Mouse (Mus musculus) liver, embryonic 12.5 days (tissue): ENCODE measurements around the gene Fam209. TPM values are rescaled to one million over a fixed set of nuclear protein-coding genes. Genes with fewer than 3 reads are reported as not detected.

Experiments
- ATAC-seq: fragments of 200-750 bp; cut with Nextera tagmentation; 2 replicates; pipeline ENCODE4 v1.8.0; 2017; ENCODE audit warnings: moderate number of reproducible peaks, mild to moderate bottlenecking, moderate library complexity
- H3K27ac ChIP-seq: fragments of 300-500 bp; sonication (generic); 2 replicates; pipeline ENCODE4 v1.5.1; 2016; ENCODE audit warnings: mild to moderate bottlenecking
- H3K27me3 ChIP-seq: fragments of 300-500 bp; sonication (generic); replicated peaks from 2 replicates; pipeline ENCODE4 v1.6.1; 2016; ENCODE audit warnings: mild to moderate bottlenecking, moderate library complexity
- H3K36me3 ChIP-seq: fragments of 300-500 bp; sonication (generic); 2 replicates; pipeline ENCODE4 v1.6.1; 2016; ENCODE audit warnings: mild to moderate bottlenecking, moderate library complexity
- H3K4me1 ChIP-seq: fragments of 300-500 bp; sonication (generic); 2 replicates; pipeline ENCODE4 v1.6.1; 2016
- H3K4me2 ChIP-seq: fragments of 300-500 bp; sonication (generic); 2 replicates; pipeline ENCODE4 v1.6.1; 2016; ENCODE audit warnings: mild to moderate bottlenecking, moderate library complexity
- H3K4me3 ChIP-seq: fragments of 300-500 bp; sonication (generic); 2 replicates; pipeline ENCODE4 v1.5.1; 2016; ENCODE audit warnings: mild to moderate bottlenecking, moderate library complexity
- H3K9ac ChIP-seq: fragments of 300-500 bp; sonication (generic); 2 replicates; pipeline ENCODE4 v1.6.1; 2016; ENCODE audit warnings: mild to moderate bottlenecking, moderate library complexity
- H3K9me3 ChIP-seq: fragments of 300-500 bp; sonication (generic); replicated peaks from 2 replicates; pipeline ENCODE4 v1.6.1; 2016; ENCODE audit warnings: mild to moderate bottlenecking, moderate library complexity
- WGBS: fragments of 180-500 bp; shearing (Covaris S2); methylation state at CpG from one replicate; pipeline ENCODE4 v1.1.7; 2016; ENCODE audit not compliant: insufficient replicate concordance; 5-methylcytosine and 5-hydroxymethylcytosine counted together
- polyA plus RNA-seq: library from polyadenylated mRNA; unstranded; fragments of >200 nt; fragmentation: Nextera tagmentation; extraction: Ambion mirVana; gene quantifications from 2 replicates; pipeline ENCODE4 v1.2.1, GENCODE M21; 2016

The Fam209 gene
- 0.20 TPM in 1 of 2 replicates, not detected in the other for polyA plus RNA-seq

- Histone ChIP-seq H3K4me1 (no peaks in the 10 kb centered on the region), H3K27ac (no peak within 1 kb of the TSS), H3K4me2 (no peak within 1 kb of the TSS), H3K9me3 (no peaks in the 10 kb centered on the region), H3K27me3 (no peaks in the 10 kb centered on the region), H3K9ac (no peak within 1 kb of the TSS), H3K36me3 (peaks cover 27% of the 10 kb centered on the region), H3K4me3 (no peak within 1 kb of the TSS)
- no peak for ATAC-seq
- 82% methylated on average over 11 of the region's 11 CpGs for WGBS
These were observed at the start of gene Fam209 for GRCm38 (mm10) chr2:172472318-172472717. Fam209 (plus strand) TSS chr2:172472520.

- no peaks in the 10 kb centered on the region for H3K36me3 ChIP-seq
- ATAC-seq, result 0 out of 2 replicates have a peak, but pooled peaks have one; percentile 21
- no peaks in the 10 kb centered on the region for H3K27me3 ChIP-seq
- H3K4me1 ChIP-seq, result no peaks in the 10 kb centered on the region
- 33% methylated on average over 1 of the region's 1 CpGs for WGBS
- no peak overlapping the region for H3K4me3 ChIP-seq
- H3K9ac ChIP-seq, result no peak overlapping the region
- H3K27ac ChIP-seq, result no peak overlapping the region
- no peak overlapping the region for H3K4me2 ChIP-seq
- no peaks in the 10 kb centered on the region for H3K9me3 ChIP-seq
These were observed 41.7 kb upstream of the Fam209 start for GRCm38 (mm10) chr2:172430609-172431008.

DNA sequence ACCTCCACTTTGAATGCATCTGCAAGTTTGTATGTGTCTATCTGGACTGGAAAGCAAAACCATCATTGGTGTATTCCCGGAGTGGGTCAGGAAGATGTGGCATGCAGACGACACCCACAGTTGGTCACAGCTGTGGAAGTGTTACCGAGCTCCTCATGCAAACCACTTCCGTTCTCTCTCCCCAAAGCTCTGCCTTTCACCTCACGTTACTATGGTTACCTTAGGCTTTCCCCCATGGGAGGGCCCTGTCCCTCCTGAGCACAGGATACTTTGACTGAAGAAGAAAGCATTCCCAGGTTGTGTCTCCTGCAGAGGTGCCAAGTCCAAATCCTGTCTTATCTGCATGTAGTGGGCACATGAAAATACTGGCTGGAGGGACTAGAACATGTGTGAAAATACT is 38.6 kb upstream of the Fam209 start:
- WGBS, result 25% methylated on average over 5 of the region's 5 CpGs
- ATAC-seq, result no peak
- Histone ChIP-seq H3K9me3 (no peaks in the 10 kb centered on the region), H3K36me3 (no peaks in the 10 kb centered on the region), H3K9ac (no peak overlapping the region), H3K27ac (no peak overlapping the region), H3K27me3 (no peaks in the 10 kb centered on the region), H3K4me1 (no peaks in the 10 kb centered on the region), H3K4me2 (no peak overlapping the region), H3K4me3 (no peak overlapping the region)

DNA sequence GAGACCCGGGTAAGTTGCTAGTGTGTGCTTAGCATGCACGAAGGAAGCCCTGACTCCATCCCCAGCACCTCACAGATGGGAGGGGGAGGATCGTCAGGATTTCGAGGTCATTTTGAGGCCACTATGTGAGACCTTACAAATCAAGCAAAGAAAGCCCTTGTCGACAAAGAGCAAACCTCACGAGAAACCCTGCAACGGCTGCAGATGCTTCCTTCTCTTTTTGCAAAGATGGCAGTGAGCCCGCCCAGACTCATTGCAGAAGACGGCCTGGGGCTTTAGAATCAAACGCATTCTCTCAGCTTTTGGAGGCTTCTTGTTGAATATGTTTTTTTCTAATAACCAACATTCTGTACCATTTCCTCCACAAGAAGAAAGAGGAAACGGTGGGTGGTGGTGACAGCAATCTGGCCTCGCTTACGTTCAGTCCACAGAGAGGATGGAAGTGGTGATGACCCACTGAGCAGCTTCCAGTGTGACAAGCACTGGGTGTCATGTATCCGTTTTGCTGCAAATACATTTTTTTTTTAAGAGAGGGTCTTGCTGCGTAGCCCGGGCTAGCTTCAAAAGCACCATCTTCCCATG is 34.9 kb upstream of the Fam209 start:
- 39% methylated on average over 16 of the region's 16 CpGs for WGBS
- Histone ChIP-seq H3K9me3 (no peaks in the 10 kb centered on the region), H3K4me1 (peaks cover 26% of the 10 kb centered on the region), H3K4me3 (no peak overlapping the region), H3K27me3 (no peaks in the 10 kb centered on the region), H3K27ac (0 out of 2 replicates have a peak overlapping the region, but pooled peaks have one; percentile 45), H3K9ac (no peak overlapping the region), H3K4me2 (no peak overlapping the region), H3K36me3 (no peaks in the 10 kb centered on the region)
- no peak for ATAC-seq

GRCm38 (mm10) chr2:172439843-172440639 is 32.3 kb upstream of the Fam209 start, which contains the start of gene Rtf2:
Rtf2 (plus strand) TSS chr2:172440556.
- Histone ChIP-seq H3K4me2 (peak within 1 kb of the TSS; percentile 88), H3K9me3 (no peaks in the 10 kb centered on the region), H3K4me1 (peaks cover 34% of the 10 kb centered on the region), H3K27ac (peak within 1 kb of the TSS; percentile 86), H3K4me3 (peak within 1 kb of the TSS; percentile 93), H3K9ac (peak within 1 kb of the TSS; percentile 81), H3K27me3 (no peaks in the 10 kb centered on the region), H3K36me3 (peaks cover 10% of the 10 kb centered on the region)
- ATAC-seq, result peak; percentile 91
- 3% methylated on average over 35 of the region's 35 CpGs for WGBS

DNA sequence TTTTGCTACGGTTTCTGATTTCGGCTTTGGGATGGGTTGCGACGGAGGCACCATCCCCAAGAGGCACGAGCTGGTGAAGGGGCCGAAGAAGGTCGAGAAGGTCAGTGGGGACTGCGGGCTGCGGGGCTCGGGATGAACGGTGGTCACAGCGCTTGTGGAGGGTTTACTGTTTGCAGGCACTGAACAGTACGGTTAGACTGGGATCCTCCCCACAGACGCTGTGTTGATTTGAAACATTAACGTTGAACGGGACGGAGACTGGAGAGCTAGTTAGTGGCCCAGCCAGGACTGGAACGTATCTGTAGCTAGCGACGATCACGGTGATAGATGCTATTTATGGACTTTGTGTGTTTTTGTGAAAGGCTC is 31.7 kb upstream of the Fam209 start:
- peak overlapping the region; percentile 81 for H3K9ac ChIP-seq
- whole genome bisulfite sequencing, result 0% methylated on average over 21 of the region's 21 CpGs
- H3K27ac ChIP-seq, result peak overlapping the region; percentile 86
- ATAC-seq, result peak; percentile 59
- peak overlapping the region; percentile 88 for H3K4me2 ChIP-seq
- peaks cover 34% of the 10 kb centered on the region for H3K4me1 ChIP-seq
- H3K27me3 ChIP-seq, result no peaks in the 10 kb centered on the region
- peak overlapping the region; percentile 93 for H3K4me3 ChIP-seq
- peaks cover 16% of the 10 kb centered on the region for H3K36me3 ChIP-seq
- H3K9me3 ChIP-seq, result no peaks in the 10 kb centered on the region

DNA sequence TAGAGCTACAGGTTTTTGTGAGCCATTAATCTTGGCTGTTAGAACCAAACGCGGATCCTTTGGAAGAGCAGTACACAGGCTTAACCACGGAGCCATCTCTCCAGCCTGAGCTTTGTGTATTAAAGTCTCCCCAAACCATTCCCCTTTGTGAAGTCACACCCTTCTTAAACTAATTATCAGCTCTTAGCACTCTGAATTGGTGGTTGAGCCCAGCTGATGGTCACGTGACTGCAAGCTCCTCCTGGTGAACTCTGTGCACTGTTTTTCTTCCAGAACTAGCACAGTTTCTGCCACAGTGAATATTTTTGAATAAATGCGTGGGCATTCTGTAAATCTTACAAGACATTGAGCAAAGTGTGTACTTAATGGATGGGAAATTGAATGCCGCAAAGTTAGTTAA is 31.1 kb upstream of the Fam209 start:
- H3K27me3 ChIP-seq, result no peaks in the 10 kb centered on the region
- H3K9me3 ChIP-seq, result no peaks in the 10 kb centered on the region
- H3K9ac ChIP-seq, result peak overlapping the region; percentile 81
- peak overlapping the region; percentile 86 for H3K27ac ChIP-seq
- peak overlapping the region; percentile 93 for H3K4me3 ChIP-seq
- peaks cover 34% of the 10 kb centered on the region for H3K4me1 ChIP-seq
- whole genome bisulfite sequencing, result 21% methylated on average over 6 of the region's 6 CpGs
- H3K4me2 ChIP-seq, result peak overlapping the region; percentile 88
- peak; percentile 71 for ATAC-seq
- peaks cover 22% of the 10 kb centered on the region for H3K36me3 ChIP-seq

- H3K9ac ChIP-seq, result no peak overlapping the region
- H3K4me1 ChIP-seq, result peaks cover 24% of the 10 kb centered on the region
- no peak overlapping the region for H3K4me3 ChIP-seq
- H3K36me3 ChIP-seq, result peaks cover 66% of the 10 kb centered on the region
- WGBS, result 84% methylated on average over 4 of the region's 4 CpGs
- ATAC-seq, result no peak
- no peak overlapping the region for H3K4me2 ChIP-seq
- no peaks in the 10 kb centered on the region for H3K27me3 ChIP-seq
- no peak overlapping the region for H3K27ac ChIP-seq
- H3K9me3 ChIP-seq, result no peaks in the 10 kb centered on the region
These were observed 26.7 kb upstream of the Fam209 start for GRCm38 (mm10) chr2:172445617-172446016.

- Histone ChIP-seq H3K9ac (no peak overlapping the region), H3K36me3 (peaks cover 82% of the 10 kb centered on the region), H3K4me2 (no peak overlapping the region), H3K4me3 (no peak overlapping the region), H3K9me3 (no peaks in the 10 kb centered on the region), H3K27me3 (no peaks in the 10 kb centered on the region), H3K4me1 (peaks cover 9% of the 10 kb centered on the region), H3K27ac (no peak overlapping the region)
- ATAC-seq, result no peak
- 76% methylated on average over 6 of the region's 6 CpGs for WGBS
These were observed 25.0 kb upstream of the Fam209 start for GRCm38 (mm10) chr2:172447317-172447716.

DNA sequence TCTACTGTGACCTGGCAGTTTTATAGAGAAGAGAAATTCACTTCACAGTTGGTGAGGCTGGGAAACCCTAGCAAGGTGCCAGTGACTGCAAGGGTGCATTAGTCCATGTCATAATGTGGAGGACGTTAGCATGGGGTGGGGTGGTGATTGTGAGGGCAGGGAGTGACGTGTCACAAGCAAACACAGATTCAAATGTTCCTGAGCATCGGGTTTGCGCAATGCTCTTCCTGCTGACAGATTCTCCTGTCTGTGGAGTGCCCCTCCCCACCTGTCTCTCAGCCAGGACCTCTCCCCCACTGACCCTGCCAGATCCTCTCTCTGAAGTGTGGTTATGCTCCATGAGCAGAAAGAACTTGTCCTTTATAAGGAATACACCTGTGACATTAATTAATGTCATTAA is 24.0 kb upstream of the Fam209 start:
- Histone ChIP-seq H3K36me3 (peaks cover 92% of the 10 kb centered on the region), H3K4me3 (no peak overlapping the region), H3K27ac (no peak overlapping the region), H3K4me1 (no peaks in the 10 kb centered on the region), H3K27me3 (no peaks in the 10 kb centered on the region), H3K4me2 (no peak overlapping the region), H3K9me3 (no peaks in the 10 kb centered on the region), H3K9ac (no peak overlapping the region)
- WGBS, result 82% methylated on average over 4 of the region's 4 CpGs
- ATAC-seq, result no peak

GRCm38 (mm10) chr2:172450640-172451039 is 21.7 kb upstream of the Fam209 start:
- ATAC-seq, result no peak
- Histone ChIP-seq H3K9me3 (no peaks in the 10 kb centered on the region), H3K27ac (no peak overlapping the region), H3K4me2 (no peak overlapping the region), H3K27me3 (no peaks in the 10 kb centered on the region), H3K4me3 (no peak overlapping the region), H3K4me1 (no peaks in the 10 kb centered on the region), H3K36me3 (peaks cover 95% of the 10 kb centered on the region), H3K9ac (no peak overlapping the region)
- WGBS, result 77% methylated on average over 6 of the region's 6 CpGs

- Histone ChIP-seq H3K9ac (no peak overlapping the region), H3K9me3 (no peaks in the 10 kb centered on the region), H3K27ac (no peak overlapping the region), H3K4me3 (no peak overlapping the region), H3K4me2 (no peak overlapping the region), H3K36me3 (peaks cover 95% of the 10 kb centered on the region), H3K27me3 (no peaks in the 10 kb centered on the region), H3K4me1 (no peaks in the 10 kb centered on the region)
- WGBS, result 81% methylated on average over 4 of the region's 4 CpGs
- no peak for ATAC-seq
These were observed 20.3 kb upstream of the Fam209 start for GRCm38 (mm10) chr2:172452031-172452430.
